Mouse (Mus musculus): Measurements from ENCODE around the gene Ceacam16.

Gene Ceacam16

GRCm38 (mm10) chr7:19861199-19861598 is at the start of gene Ceacam16:
TSS of gene Ceacam16 (minus strand) at chr7:19861299.
- DNase-seq = no peak

- peak; percentile 90 to 92 for DNase-seq
Observed at GRCm38 (mm10) chr7:19910421-19911291, 49.6 kb upstream of the Ceacam16 start.

GRCm38 (mm10) chr7:19889881-19890280 is 28.8 kb upstream of the Ceacam16 start:
- peak; percentile 44 to 50 for DNase-seq

GRCm38 (mm10) chr7:19887849-19888248 is 26.8 kb upstream of the Ceacam16 start, which contains the start of gene Ceacam19:
TSS of gene Ceacam19 (minus strand) at chr7:19887965.
- DNase-seq = no peak

GRCm38 (mm10) chr7:19880754-19881153 is 19.7 kb upstream of the Ceacam16 start:
- no peak for DNase-seq

- no peak for DNase-seq
Observed at GRCm38 (mm10) chr7:19876781-19877425, 15.8 kb upstream of the Ceacam16 start.

GRCm38 (mm10) chr7:19875948-19876682 is 15.0 kb upstream of the Ceacam16 start:
- DNase-seq = peak; percentile 59 to 71

- no peak for DNase-seq
Observed at GRCm38 (mm10) chr7:19871943-19872601, 11.0 kb upstream of the Ceacam16 start.

- no peak for DNase-seq
Observed at GRCm38 (mm10) chr7:19871137-19871621, 10.1 kb upstream of the Ceacam16 start.

GRCm38 (mm10) chr7:19867751-19868399 is 6.8 kb upstream of the Ceacam16 start:
- DNase-seq = no peak

GRCm38 (mm10) chr7:19866490-19866889 is 5.4 kb upstream of the Ceacam16 start:
- DNase-seq = no peak

- no peak for DNase-seq
Observed at GRCm38 (mm10) chr7:19865246-19866036, 4.3 kb upstream of the Ceacam16 start.

- DNase-seq = no peak
Observed at GRCm38 (mm10) chr7:19864241-19864640, 3.1 kb upstream of the Ceacam16 start.

- DNase-seq = no peak
Observed at GRCm38 (mm10) chr7:19859740-19860139, 1.4 kb downstream of the Ceacam16 start.

- no peak for DNase-seq
Observed at GRCm38 (mm10) chr7:19856283-19856682, 4.8 kb downstream of the Ceacam16 start.

- no peak for DNase-seq
Observed at GRCm38 (mm10) chr7:19855663-19856062, 5.4 kb downstream of the Ceacam16 start.

- DNase-seq = no peak
Observed at GRCm38 (mm10) chr7:19853526-19853925, 7.6 kb downstream of the Ceacam16 start.

GRCm38 (mm10) chr7:19851858-19852570 is 9.1 kb downstream of the Ceacam16 start, which contains the start of gene Gm19345:
TSS of gene Gm19345 (plus strand) at chr7:19852003.
- DNase-seq = peak; percentile 17 to 43

- no peak for DNase-seq
Observed at GRCm38 (mm10) chr7:19844521-19845171, 16.5 kb downstream of the Ceacam16 start.

- peak; percentile 75 to 80 for DNase-seq
Observed at GRCm38 (mm10) chr7:19843561-19843960, 17.5 kb downstream of the Ceacam16 start.

Measured in cerebellum, postnatal 10 days (tissue).